Mouse (Mus musculus): ENCODE measurements around the gene Foxp2.

The Foxp2 gene

GRCm38 (mm10) chr6:15378261-15378660, 477.1 kb downstream of the Foxp2 start:
- no peak for DNase-seq

GRCm38 (mm10) chr6:15396462-15396861, 495.3 kb downstream of the Foxp2 start:
- DNase-seq = no peak

- no peak for DNase-seq
These were observed 496.3 kb downstream of the Foxp2 start for GRCm38 (mm10) chr6:15397485-15397884.

GRCm38 (mm10) chr6:15401138-15401537, 500.0 kb downstream of the Foxp2 start:
- no peak for DNase-seq

- no peak for DNase-seq
These were observed 500.9 kb downstream of the Foxp2 start for GRCm38 (mm10) chr6:15402026-15402425.

GRCm38 (mm10) chr6:15415099-15415498, 514.0 kb downstream of the Foxp2 start:
- peak; percentile 27 to 34 for DNase-seq

- DNase-seq = no peak
These were observed 558.6 kb downstream of the Foxp2 start for GRCm38 (mm10) chr6:15459701-15460100.

GRCm38 (mm10) chr6:15463390-15463789, 562.2 kb downstream of the Foxp2 start:
- DNase-seq = no peak

- no peak for DNase-seq
These were observed 564.3 kb downstream of the Foxp2 start for GRCm38 (mm10) chr6:15465471-15465870.

GRCm38 (mm10) chr6:15466634-15467033, 565.5 kb downstream of the Foxp2 start:
- DNase-seq = no peak

- DNase-seq = no peak
These were observed 585.8 kb downstream of the Foxp2 start for GRCm38 (mm10) chr6:15486909-15487308.
